Mouse (Mus musculus) heart, embryonic 14.5 days (tissue): Measurements from ENCODE around the gene Rad51b. TPM values are rescaled to one million over a fixed set of nuclear protein-coding genes. Genes with fewer than 3 reads are reported as not detected.
A peak's percentile ranks its signal among the peaks of the same experiment; 100 is the strongest.

Source experiments
- ATAC-seq: fragments of 200-750 bp; cut with Nextera tagmentation; 2 replicates; pipeline ENCODE4 v1.8.0; 2017; ENCODE audit warnings: low read depth, moderate TSS enrichment; ENCODE audit not compliant: insufficient number of reproducible peaks, insufficient read depth, low FRiP score
- H3K27ac ChIP-seq, 2 experiments: fragments of 200-500 bp in 1 of 2; fragments of 300-500 bp in 1 of 2; sonication (generic) in 1 of 2; replicated peaks in 1 of 2; 2 replicates each; pipeline ENCODE4 v1.5.1; 2012 to 2014; ENCODE audit warnings: low read depth in 2 of 2, low read length in 2 of 2, control low read depth in 1 of 2, mild to moderate bottlenecking in 1 of 2, mixed read lengths in 1 of 2; ENCODE audit not compliant: control insufficient read depth in 1 of 2, insufficient read depth in 1 of 2
- H3K27me3 ChIP-seq: fragments of 300-500 bp; sonication (generic); 2 replicates; pipeline ENCODE4 v1.6.1; 2014; ENCODE audit warnings: mild to moderate bottlenecking, low read length, control low read depth; ENCODE audit not compliant: control insufficient read depth, insufficient read depth
- H3K36me3 ChIP-seq: fragments of 300-500 bp; sonication (generic); 2 replicates; pipeline ENCODE4 v1.6.1; 2014; ENCODE audit warnings: mild to moderate bottlenecking, control low read depth, low read length, mixed read lengths; ENCODE audit not compliant: control insufficient read depth, insufficient read depth
- H3K4me1 ChIP-seq, 2 experiments: fragments of 200-500 bp in 1 of 2; fragments of 300-500 bp in 1 of 2; sonication (generic) in 1 of 2; 2 replicates each; pipeline ENCODE4 v1.6.1; 2012 to 2014; ENCODE audit warnings: low read length in 2 of 2, control low read depth in 1 of 2, mixed read lengths in 1 of 2; ENCODE audit not compliant: control insufficient read depth in 2 of 2, insufficient read depth in 2 of 2
- H3K4me2 ChIP-seq: fragments of 300-500 bp; sonication (generic); 2 replicates; pipeline ENCODE4 v1.6.1; 2014; ENCODE audit warnings: mild to moderate bottlenecking, low read length
- H3K4me3 ChIP-seq, 2 experiments: fragments of 200-500 bp in 1 of 2; fragments of 300-500 bp in 1 of 2; sonication (generic) in 1 of 2; 2 replicates each; pipeline ENCODE4 v1.5.1; 2012 to 2014; ENCODE audit warnings: low read length in 2 of 2, mild to moderate bottlenecking in 2 of 2, control low read depth in 1 of 2, low read depth in 1 of 2, moderate library complexity in 1 of 2; ENCODE audit not compliant: control insufficient read depth in 1 of 2, insufficient read depth in 1 of 2
- H3K9ac ChIP-seq: fragments of 300-500 bp; sonication (generic); 2 replicates; pipeline ENCODE4 v1.6.1; 2014; ENCODE audit warnings: mild to moderate bottlenecking, low read length
- H3K9me3 ChIP-seq: fragments of 300-500 bp; sonication (generic); 2 replicates; pipeline ENCODE4 v1.6.1; 2016; ENCODE audit warnings: low read length, control low read depth; ENCODE audit not compliant: control insufficient read depth
- WGBS: fragments of 180-500 bp; shearing (Covaris S2); extraction: QIAGEN DNeasy Blood & Tissue Kit; methylation state at CpG from one replicate; pipeline ENCODE4 v1.1.7; 2014; 5-methylcytosine and 5-hydroxymethylcytosine counted together
- polyA plus RNA-seq: library from polyadenylated mRNA; unstranded; fragments of >200 nt; fragmentation: Nextera tagmentation; extraction: Ambion mirVana; gene quantifications from 2 replicates; pipeline ENCODE4 v1.2.1, GENCODE M21; 2014

Rad51b gene
- polyA plus RNA-seq, 1 experiment from 2014 or later: 4.2 TPM

GRCm38 (mm10) chr12:79663131-79663892, 366.2 kb downstream of the Rad51b start:
- no peaks in the 10 kb centered on the region for H3K36me3 ChIP-seq
- no peaks in the 10 kb centered on the region for H3K9me3 ChIP-seq
- H3K4me1 ChIP-seq: peaks cover 12 to 19% of the 10 kb centered on the region in 2 experiments
- no peak overlapping the region for H3K4me3 ChIP-seq
- whole genome bisulfite sequencing: 75% methylated on average over 10 of the region's 10 CpGs
- no peaks in the 10 kb centered on the region for H3K27me3 ChIP-seq
- no peak overlapping the region for H3K9ac ChIP-seq
- H3K27ac ChIP-seq: no peak overlapping the region
- no peak overlapping the region for H3K4me2 ChIP-seq
- no peak for ATAC-seq

- H3K4me3 ChIP-seq: no peak overlapping the region
- no peak overlapping the region for H3K4me2 ChIP-seq
- H3K27ac ChIP-seq: no peak overlapping the region
- H3K4me1 ChIP-seq: peaks cover 9 to 19% of the 10 kb centered on the region in 2 experiments
- ATAC-seq: no peak
- 92% methylated on average over 7 of the region's 7 CpGs for WGBS
- no peaks in the 10 kb centered on the region for H3K9me3 ChIP-seq
- H3K27me3 ChIP-seq: no peaks in the 10 kb centered on the region
- no peaks in the 10 kb centered on the region for H3K36me3 ChIP-seq
- no peak overlapping the region for H3K9ac ChIP-seq
Measured at GRCm38 (mm10) chr12:79663893-79664574, 367.0 kb downstream of the Rad51b start.

- ATAC-seq: no peak
- no peak overlapping the region for H3K9ac ChIP-seq
- H3K4me3 ChIP-seq: no peak overlapping the region
- 83% methylated on average over 11 of the region's 11 CpGs for WGBS
- no peaks in the 10 kb centered on the region for H3K27me3 ChIP-seq
- H3K9me3 ChIP-seq: no peaks in the 10 kb centered on the region
- H3K36me3 ChIP-seq: no peaks in the 10 kb centered on the region
- H3K27ac ChIP-seq: peak overlapping the region; percentile 29 to 69; a peak in 3 of 4 replicates
- no peak overlapping the region for H3K4me2 ChIP-seq
- H3K4me1 ChIP-seq: peaks cover 18 to 22% of the 10 kb centered on the region in 2 experiments
Measured at GRCm38 (mm10) chr12:79674846-79675439, 377.9 kb downstream of the Rad51b start.

- no peak for ATAC-seq
- H3K9me3 ChIP-seq: no peaks in the 10 kb centered on the region
- H3K4me1 ChIP-seq: peaks cover 25 to 28% of the 10 kb centered on the region in 2 experiments
- WGBS: 52% methylated on average over 13 of the region's 13 CpGs
- H3K4me3 ChIP-seq: no peak overlapping the region
- H3K27me3 ChIP-seq: no peaks in the 10 kb centered on the region
- peak overlapping the region; percentile 29 to 69 for H3K27ac ChIP-seq
- no peak overlapping the region for H3K9ac ChIP-seq
- H3K4me2 ChIP-seq: no peak overlapping the region
- H3K36me3 ChIP-seq: no peaks in the 10 kb centered on the region
Measured at GRCm38 (mm10) chr12:79675440-79676176, 378.5 kb downstream of the Rad51b start.

- WGBS: 82% methylated on average over 6 of the region's 6 CpGs
- Histone ChIP-seq H3K27me3 (no peaks in the 10 kb centered on the region), H3K4me3 (no peak overlapping the region), H3K27ac (peak overlapping the region; percentile 29 to 69), H3K36me3 (no peaks in the 10 kb centered on the region), H3K9me3 (no peaks in the 10 kb centered on the region), H3K9ac (no peak overlapping the region), H3K4me2 (no peak overlapping the region), H3K4me1 (peaks cover 26 to 32% of the 10 kb centered on the region in 2 experiments)
- no peak for ATAC-seq
Measured at GRCm38 (mm10) chr12:79676251-79676650, 379.2 kb downstream of the Rad51b start.

GRCm38 (mm10) chr12:79676896-79677295, 379.8 kb downstream of the Rad51b start:
- no peak for ATAC-seq
- Histone ChIP-seq H3K9me3 (no peaks in the 10 kb centered on the region), H3K36me3 (no peaks in the 10 kb centered on the region), H3K9ac (no peak overlapping the region), H3K4me1 (peaks cover 26 to 32% of the 10 kb centered on the region in 2 experiments), H3K4me3 (no peak overlapping the region), H3K27ac (no peak overlapping the region), H3K4me2 (no peak overlapping the region), H3K27me3 (no peaks in the 10 kb centered on the region)
- WGBS: 35% methylated on average over 5 of the region's 5 CpGs

- Histone ChIP-seq H3K9me3 (no peaks in the 10 kb centered on the region), H3K4me2 (peak overlapping the region; percentile 26; the same call in 1 of the 2 replicates), H3K9ac (peak overlapping the region; percentile 6; the same call in 1 of the 2 replicates), H3K36me3 (no peaks in the 10 kb centered on the region), H3K27ac (peak overlapping the region; percentile 46 to 83), H3K27me3 (no peaks in the 10 kb centered on the region), H3K4me3 (no peak overlapping the region), H3K4me1 (peaks cover 29 to 39% of the 10 kb centered on the region in 2 experiments)
- ATAC-seq: 0 out of 2 replicates have a peak, but pooled peaks have one; percentile 38
- WGBS: 34% methylated on average over 11 of the region's 11 CpGs
Measured at GRCm38 (mm10) chr12:79679251-79679901, 382.3 kb downstream of the Rad51b start.
